Mouse (Mus musculus) MEL (cell line): Measurements from ENCODE around the gene Sgo2a. TPM values are rescaled to one million over a fixed set of nuclear protein-coding genes. Genes with fewer than 3 reads are reported as not detected.

Experiments used
- DNase-seq: peaks from one replicate; pipeline ENCODE4 v3.0.0; 2011; ENCODE audit warnings: low read depth, low spot score
- H3K27ac ChIP-seq: 2 replicates; pipeline ENCODE4 v1.5.1; 2012; ENCODE audit warnings: low read depth, mild to moderate bottlenecking, control low read depth, low read length, moderate library complexity; ENCODE audit not compliant: control insufficient read depth
- H3K27me3 ChIP-seq, 2 experiments: fragments of 150-350 bp in 1 of 2; sonication (generic) in 1 of 2; 2 replicates each; pipeline ENCODE4 v1.6.1; 2012; ENCODE audit warnings: low read length in 2 of 2, mild to moderate bottlenecking in 2 of 2, improper control_type of control experiment in 1 of 2, moderate library complexity in 1 of 2; ENCODE audit not compliant: insufficient read depth in 2 of 2, control insufficient read depth in 1 of 2
- H3K36me3 ChIP-seq, 2 experiments: 2 replicates each; pipeline ENCODE4 v1.6.1; 2012 to 2014; ENCODE audit warnings: low read length in 2 of 2, improper control_type of control experiment in 1 of 2, inconsistent platforms in 1 of 2, mild to moderate bottlenecking in 1 of 2; ENCODE audit not compliant: insufficient read depth in 2 of 2, control insufficient read depth in 1 of 2
- H3K4me1 ChIP-seq, 2 experiments: fragments of 150-350 bp in 1 of 2; sonication (generic) in 1 of 2; 2 replicates each; pipeline ENCODE4 v1.6.1; 2012; ENCODE audit warnings: low read length in 2 of 2, improper control_type of control experiment in 1 of 2, mild to moderate bottlenecking in 1 of 2; ENCODE audit not compliant: insufficient read depth in 2 of 2, control insufficient read depth in 1 of 2
- H3K4me3 ChIP-seq, 2 experiments: fragments of 150-350 bp in 1 of 2; sonication (generic) in 1 of 2; 2 replicates each; pipeline ENCODE4 v1.5.1; 2012; ENCODE audit warnings: low read depth in 2 of 2, low read length in 2 of 2, mild to moderate bottlenecking in 2 of 2, moderate library complexity in 2 of 2, control low read depth in 1 of 2, improper control_type of control experiment in 1 of 2; ENCODE audit not compliant: control insufficient read depth in 1 of 2, insufficient read depth in 1 of 2
- H3K79me2 ChIP-seq: 2 replicates; pipeline ENCODE4 v1.6.1; 2012; ENCODE audit warnings: mild to moderate bottlenecking, low read length, moderate library complexity; ENCODE audit not compliant: control insufficient read depth, poor library complexity, insufficient read depth
- H3K9ac ChIP-seq: 2 replicates; pipeline ENCODE4 v1.6.1; 2012; ENCODE audit warnings: low read depth, mild to moderate bottlenecking, control low read depth, low read length, moderate library complexity; ENCODE audit not compliant: control insufficient read depth, poor library complexity, severe bottlenecking
- H3K9me3 ChIP-seq: fragments of 150-350 bp; sonication (generic); replicated peaks from 2 replicates; pipeline ENCODE4 v1.6.1; 2012; ENCODE audit warnings: mild to moderate bottlenecking, low read length, improper control_type of control experiment, moderate library complexity; ENCODE audit not compliant: insufficient read depth
- ELF1 ChIP-seq: IDR thresholded peaks from 2 replicates; pipeline ENCODE4 v1.6.1; 2014; ENCODE audit warnings: low read depth, mild to moderate bottlenecking, inconsistent platforms, low read length, improper control_type of control experiment, moderate library complexity
- EP300 ChIP-seq, 2 experiments: IDR thresholded peaks; 2 replicates each; pipeline ENCODE4 v1.6.1; 2011; ENCODE audit warnings: improper control_type of control experiment in 2 of 2, low read length in 2 of 2, low read depth in 1 of 2, mild to moderate bottlenecking in 1 of 2
- ETS1 ChIP-seq: IDR thresholded peaks from 2 replicates; pipeline ENCODE4 v1.6.1; 2012; ENCODE audit warnings: low read depth, mild to moderate bottlenecking, inconsistent platforms, low read length, improper control_type of control experiment, moderate library complexity
- GABPA ChIP-seq: IDR thresholded peaks from 2 replicates; pipeline ENCODE4 v1.6.1; 2012; ENCODE audit warnings: low read depth, mild to moderate bottlenecking, inconsistent platforms, low read length, improper control_type of control experiment, moderate library complexity
- HCFC1 ChIP-seq: IDR thresholded peaks from 2 replicates; pipeline ENCODE4 v1.6.1; 2012; ENCODE audit warnings: low read depth, mild to moderate bottlenecking, inconsistent platforms, low read length, improper control_type of control experiment, moderate library complexity
- MAX ChIP-seq: IDR thresholded peaks from 2 replicates; pipeline ENCODE4 v1.6.1; 2011; ENCODE audit warnings: low read length, improper control_type of control experiment
- MYB ChIP-seq: IDR thresholded peaks from 2 replicates; pipeline ENCODE4 v1.6.1; 2011; ENCODE audit warnings: mild to moderate bottlenecking, low read depth, low read length, improper control_type of control experiment
- POLR2AphosphoS2 ChIP-seq: IDR thresholded peaks from 2 replicates; pipeline ENCODE4 v1.6.1; 2011; ENCODE audit warnings: low read length, improper control_type of control experiment
- POLR2AphosphoS5 ChIP-seq: IDR thresholded peaks from 2 replicates; pipeline ENCODE4 v1.6.1; 2012; ENCODE audit warnings: low read depth, borderline replicate concordance, mild to moderate bottlenecking, inconsistent platforms, low read length, moderate library complexity, mixed read lengths
- RAD21 ChIP-seq: IDR thresholded peaks from 2 replicates; pipeline ENCODE4 v1.6.1; 2011; ENCODE audit warnings: mild to moderate bottlenecking, low read depth, low read length, improper control_type of control experiment
- TBP ChIP-seq: IDR thresholded peaks from 2 replicates; pipeline ENCODE4 v1.8.0; 2011; ENCODE audit warnings: low read depth, low read length, improper control_type of control experiment
- TCF12 ChIP-seq: IDR thresholded peaks from 2 replicates; pipeline ENCODE4 v1.6.1; 2014; ENCODE audit warnings: low read depth, mild to moderate bottlenecking, inconsistent platforms, low read length, improper control_type of control experiment, moderate library complexity
- UBTF ChIP-seq: IDR thresholded peaks from 2 replicates; pipeline ENCODE4 v1.6.1; 2012; ENCODE audit warnings: low read depth, mild to moderate bottlenecking, inconsistent platforms, low read length, improper control_type of control experiment, moderate library complexity, borderline replicate concordance; ENCODE audit not compliant: insufficient read depth
- USF1 ChIP-seq: IDR thresholded peaks from 2 replicates; pipeline ENCODE4 v1.6.1; 2014; ENCODE audit warnings: low read depth, mild to moderate bottlenecking, inconsistent platforms, low read length, improper control_type of control experiment, moderate library complexity
- ZKSCAN1 ChIP-seq: IDR thresholded peaks from 2 replicates; pipeline ENCODE4 v1.6.1; 2012; ENCODE audit warnings: low read depth, mild to moderate bottlenecking, inconsistent platforms, low read length, improper control_type of control experiment, moderate library complexity
- polyA plus RNA-seq, 2 experiments: library from polyadenylated mRNA; stranded (reverse) in 1 of 2; unstranded in 1 of 2; fragments of >175 nt in 1 of 2; fragments of >200 nt in 1 of 2; gene quantifications; 2 replicates each; pipeline versions ENCODE4 v1.2.1 to v1.2.4; 2012; ENCODE audit warnings: low replicate concordance in 2 of 2, low read depth in 1 of 2; ENCODE audit not compliant: insufficient read length in 2 of 2, insufficient read depth in 1 of 2, missing spikeins in 1 of 2
- total RNA-seq: library from RNA; depleted of rRNA; stranded (reverse); fragments of 300-350 nt; gene quantifications from 2 replicates; pipeline ENCODE4 v1.2.3, GENCODE M21; 2012

Sgo2a gene
- total and polyA plus RNA-seq, 3 experiments = 11.5 to 48.8 (median 12.3) TPM

- H3K27me3 ChIP-seq = no peaks in the 10 kb centered on the region
- H3K27ac ChIP-seq = no peak overlapping the region
- TF ChIP-seq HCFC1 (no peak), ZKSCAN1 (no peak), UBTF (no peak), USF1 (no peak), MAX (no peak), RAD21 (no peak), ETS1 (no peak), MYB (no peak), ELF1 (no peak), TCF12 (no peak), EP300 (IDR thresholded peaks at IDR 0.05; ENCODE audit: low read depth in 1 of 2, low read length in 2 of 2) (no peak), GABPA (no peak), TBP (no peak), POLR2AphosphoS2 (no peak)
- no peak overlapping the region for H3K9ac ChIP-seq
- H3K9me3 ChIP-seq = no peaks in the 10 kb centered on the region
- H3K79me2 ChIP-seq = no peaks in the 10 kb centered on the region
- H3K36me3 ChIP-seq = peaks cover 0 to 4% of the 10 kb centered on the region in 2 experiments; a peak in 2 of 4 replicates
- DNase-seq = no peak
- peaks cover 0 to 3% of the 10 kb centered on the region in 2 experiments; a peak in 1 of 4 replicates for H3K4me1 ChIP-seq
- H3K4me3 ChIP-seq = no peak overlapping the region
Measured at GRCm38 (mm10) chr1:57949716-57950115, 46.1 kb upstream of the Sgo2a start.

- no peaks in the 10 kb centered on the region for H3K9me3 ChIP-seq
- H3K79me2 ChIP-seq = no peaks in the 10 kb centered on the region
- H3K36me3 ChIP-seq = peaks cover 0 to 4% of the 10 kb centered on the region in 2 experiments; a peak in 2 of 4 replicates
- no peak overlapping the region for H3K9ac ChIP-seq
- H3K4me1 ChIP-seq = peaks cover 0 to 3% of the 10 kb centered on the region in 2 experiments; a peak in 1 of 4 replicates
- H3K4me3 ChIP-seq = peak overlapping the region in 1 of 2 experiments; percentile 56; a peak in 1 of 4 replicates
- no peak overlapping the region for H3K27ac ChIP-seq
- no peaks in the 10 kb centered on the region for H3K27me3 ChIP-seq
- DNase-seq = no peak
- no peak for TF ChIP-seq EP300 (IDR thresholded peaks at IDR 0.05; ENCODE audit: low read depth in 1 of 2, low read length in 2 of 2)
- TF ChIP-seq POLR2AphosphoS5 = no peak
- no peak for TF ChIP-seq RAD21
Measured at GRCm38 (mm10) chr1:57952509-57952908, 43.3 kb upstream of the Sgo2a start.
